Mouse (Mus musculus) NIH3T3 (cell line): Measurements from ENCODE around the gene Ank3.

Experiments used
- DNase-seq: peaks from one replicate; pipeline ENCODE4 v3.0.0-alpha.2; 2012; ENCODE audit warnings: low read depth

The Ank3 gene

DNA sequence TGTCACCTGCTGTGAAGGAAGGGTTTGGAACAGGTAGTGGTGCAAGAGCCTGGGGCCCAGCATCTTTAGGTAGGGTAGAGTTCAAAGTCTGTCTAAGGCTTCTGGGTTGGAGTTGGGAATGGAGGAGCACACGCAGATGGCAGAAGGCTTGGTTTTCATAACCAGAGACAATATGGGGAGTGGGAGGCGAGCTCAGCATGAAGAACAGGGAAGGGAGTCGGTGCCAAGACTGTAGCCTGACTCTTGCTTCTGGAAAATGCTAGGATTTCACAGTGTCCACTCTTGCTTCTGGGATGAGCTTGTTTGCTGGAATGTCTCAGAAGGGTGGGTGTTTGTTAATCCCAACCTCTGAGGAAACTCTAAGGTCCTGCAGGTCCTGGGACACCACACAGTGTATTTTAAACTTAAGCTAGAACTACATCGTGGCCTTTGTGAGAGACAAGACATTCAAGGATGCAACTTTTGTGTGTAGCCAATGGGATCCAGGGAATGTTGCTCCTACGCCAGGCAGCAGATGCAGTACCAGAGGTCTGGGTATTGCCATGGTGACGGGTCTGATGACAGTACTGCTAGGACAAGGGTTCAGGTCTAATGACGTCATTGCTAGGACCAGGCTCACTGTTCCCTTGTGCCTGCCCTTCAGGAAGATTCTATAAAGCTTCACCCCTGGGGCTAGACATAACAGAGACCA is 222.3 kb downstream of the Ank3 start:
- no peak for DNase-seq

DNA sequence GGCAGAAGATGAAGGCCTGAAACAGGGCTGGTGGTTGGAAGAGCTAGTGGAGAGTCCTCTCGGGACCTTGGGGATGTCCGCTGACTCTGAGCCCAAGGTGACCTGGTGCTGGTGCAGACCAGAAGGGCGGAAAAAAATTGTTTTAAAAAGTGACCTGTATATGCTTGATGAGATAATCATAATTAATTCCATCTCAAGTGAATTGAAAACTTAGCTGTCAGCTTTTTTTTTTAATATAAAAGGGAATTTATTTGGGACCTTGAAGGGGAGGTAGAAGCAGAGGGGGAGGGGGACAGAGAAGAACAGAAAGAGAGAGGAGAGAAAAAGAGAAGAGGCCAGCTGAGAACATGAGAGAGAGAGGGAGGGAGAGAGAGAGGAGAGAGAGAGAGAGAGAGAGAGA is 229.2 kb downstream of the Ank3 start:
- no peak for DNase-seq

DNA sequence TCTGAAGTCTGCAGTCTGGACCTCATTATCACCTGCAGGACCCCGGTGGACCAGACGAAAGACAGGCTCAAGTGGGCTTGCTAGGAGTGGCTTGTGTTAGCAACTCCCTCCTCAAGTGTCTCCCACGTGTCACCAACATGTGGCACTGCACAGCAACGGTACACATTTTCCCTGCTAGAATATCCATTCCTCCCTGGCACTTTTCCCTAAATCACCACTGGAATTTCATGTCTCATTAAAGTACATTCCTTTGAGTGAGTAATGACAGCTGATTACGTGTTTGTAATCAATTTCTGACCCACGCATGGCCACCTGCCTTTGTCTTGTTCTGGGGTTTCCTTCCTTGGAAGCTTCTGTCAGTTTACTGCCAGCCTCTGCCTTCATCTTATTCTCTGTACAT is 230.2 kb downstream of the Ank3 start:
- DNase-seq, result peak; percentile 75

DNA sequence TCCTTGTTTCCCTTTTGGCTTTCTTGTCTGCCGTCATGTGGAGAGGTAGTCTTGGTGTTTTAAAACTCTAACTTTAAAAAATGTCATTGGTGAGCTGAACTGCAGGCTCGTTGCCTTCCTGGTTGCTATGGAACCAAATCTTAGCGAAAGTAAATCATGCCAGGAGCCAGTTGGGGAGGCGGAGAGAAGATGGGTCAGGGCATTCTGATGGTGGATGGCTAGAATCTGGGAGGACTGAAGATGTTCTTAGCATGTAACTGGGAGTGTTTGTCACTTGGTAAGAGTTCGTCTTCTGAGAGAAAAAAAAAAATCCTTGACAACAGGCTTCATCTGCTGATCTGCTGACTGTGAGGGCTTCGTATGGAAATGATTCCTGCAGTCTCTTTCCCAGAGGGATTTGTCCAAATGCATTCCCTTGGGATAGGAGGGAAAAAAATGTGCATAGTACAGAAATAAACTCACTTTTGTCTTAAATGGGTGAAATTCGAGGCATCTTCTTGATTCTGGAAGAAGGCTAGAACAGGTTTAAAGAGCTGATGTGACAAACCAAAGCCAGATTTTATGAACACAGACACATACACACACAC is 232.3 kb downstream of the Ank3 start:
- peak; percentile 63 for DNase-seq

DNA sequence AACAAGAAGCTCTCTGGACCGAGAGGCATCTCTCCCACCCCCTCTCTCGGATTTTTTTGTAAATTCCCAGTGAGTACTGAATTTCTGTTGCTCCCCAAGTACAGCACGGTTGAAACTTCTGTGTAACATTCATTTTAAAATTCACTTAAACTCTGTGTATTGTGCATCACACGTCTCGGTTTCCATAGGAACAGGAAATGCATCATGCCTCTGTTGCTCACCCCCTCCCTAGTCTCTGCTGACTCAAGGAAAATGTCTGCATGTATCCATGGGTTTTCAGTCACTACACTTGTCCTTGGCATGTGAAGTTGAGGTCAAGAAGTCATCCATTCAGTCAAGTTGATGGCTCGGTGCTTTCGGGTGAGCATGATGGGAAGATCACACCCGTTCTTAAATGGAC is 234.3 kb downstream of the Ank3 start:
- DNase-seq, result no peak

DNA sequence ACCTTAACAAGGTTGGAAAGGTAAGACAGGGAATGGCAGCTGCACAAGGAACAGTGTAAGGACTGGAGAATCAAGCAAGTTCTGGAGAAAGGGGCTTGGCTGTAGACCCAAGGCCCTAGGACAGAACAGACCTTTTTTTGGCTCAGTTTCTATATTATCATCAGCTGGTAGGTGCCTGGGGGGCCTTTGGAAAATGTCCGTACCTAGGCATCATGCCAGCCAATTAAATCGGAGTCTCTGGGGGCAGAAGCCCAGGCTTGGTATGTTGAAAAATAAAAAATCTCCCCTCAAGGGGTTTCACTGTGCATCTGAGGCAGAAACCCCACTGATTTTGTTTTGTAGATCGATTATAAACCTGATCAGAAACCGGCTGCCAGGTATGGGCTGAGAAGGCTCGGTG is 236.3 kb downstream of the Ank3 start:
- DNase-seq, result peak; percentile 25

DNA sequence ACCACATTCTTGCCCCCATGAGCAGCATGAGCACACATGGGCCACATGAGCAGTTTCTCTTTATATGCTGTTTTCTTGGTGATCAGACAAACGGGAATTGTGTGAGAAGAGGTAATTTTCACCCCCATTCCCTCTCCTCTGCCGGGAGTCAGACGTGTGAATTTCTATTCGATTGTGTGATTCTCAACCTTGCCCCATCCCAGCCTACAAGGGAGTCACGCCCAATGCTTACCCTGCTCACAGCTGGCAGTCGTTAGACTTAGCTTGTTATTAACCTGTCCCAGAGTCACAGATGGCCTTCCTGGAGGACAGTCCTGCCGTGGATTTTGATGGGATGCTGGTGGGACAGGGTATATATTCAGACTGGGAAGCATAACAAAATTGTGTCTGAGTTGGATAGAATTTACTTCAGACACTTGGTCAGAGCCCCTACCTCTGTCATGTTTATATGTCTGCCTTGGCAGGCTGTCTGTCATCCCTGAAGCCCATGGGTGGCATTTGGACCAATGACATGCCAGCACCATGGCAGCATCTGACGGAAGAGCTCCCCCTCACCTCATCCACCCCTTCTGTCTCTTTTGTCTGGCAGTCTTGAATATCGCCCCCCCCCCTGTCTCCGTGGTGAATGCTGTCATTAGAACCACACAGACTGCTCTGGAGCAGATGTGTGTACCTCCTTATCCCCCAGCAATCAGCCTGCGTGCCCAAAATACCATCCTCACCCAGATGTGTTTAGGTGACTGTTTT is 237.5 kb downstream of the Ank3 start:
- DNase-seq, result no peak

DNA sequence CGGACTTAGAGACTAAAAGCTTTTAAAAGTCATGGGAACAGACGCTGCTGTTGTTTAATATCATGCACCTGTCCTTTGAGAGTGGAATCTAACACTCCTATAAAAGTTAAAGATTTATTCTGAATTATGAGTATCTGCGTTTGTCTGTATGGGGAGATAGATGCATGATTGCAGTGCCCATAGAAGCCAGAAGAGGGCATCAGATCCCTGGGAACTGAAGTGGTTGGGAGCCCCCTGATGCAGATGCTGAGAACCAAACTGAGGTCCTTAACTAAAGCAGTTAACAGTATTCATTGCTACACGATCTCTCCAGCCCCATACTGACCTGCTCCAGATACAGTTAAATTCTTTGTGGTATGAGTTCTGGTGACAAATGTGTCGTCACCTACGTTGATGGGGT is 240.6 kb downstream of the Ank3 start:
- no peak for DNase-seq

DNA sequence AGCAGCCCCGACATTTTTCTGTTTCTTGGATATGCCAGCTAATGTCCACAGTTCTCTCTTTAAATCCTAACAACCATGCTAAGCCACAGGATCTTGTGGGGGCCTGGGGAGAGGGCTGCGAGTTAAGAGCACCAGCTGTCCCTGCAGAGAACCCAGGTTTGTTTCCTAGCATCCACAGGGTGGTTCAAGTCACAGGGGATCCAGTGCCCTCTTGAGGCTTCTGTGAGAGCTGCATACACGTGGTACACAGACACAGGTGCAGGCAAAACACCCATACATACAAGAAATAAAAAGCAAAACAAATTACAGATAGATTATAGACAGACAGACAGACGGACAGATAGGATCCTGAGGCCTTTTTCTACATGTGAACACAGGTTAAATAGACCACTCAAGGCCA is 242.0 kb downstream of the Ank3 start:
- no peak for DNase-seq

DNA sequence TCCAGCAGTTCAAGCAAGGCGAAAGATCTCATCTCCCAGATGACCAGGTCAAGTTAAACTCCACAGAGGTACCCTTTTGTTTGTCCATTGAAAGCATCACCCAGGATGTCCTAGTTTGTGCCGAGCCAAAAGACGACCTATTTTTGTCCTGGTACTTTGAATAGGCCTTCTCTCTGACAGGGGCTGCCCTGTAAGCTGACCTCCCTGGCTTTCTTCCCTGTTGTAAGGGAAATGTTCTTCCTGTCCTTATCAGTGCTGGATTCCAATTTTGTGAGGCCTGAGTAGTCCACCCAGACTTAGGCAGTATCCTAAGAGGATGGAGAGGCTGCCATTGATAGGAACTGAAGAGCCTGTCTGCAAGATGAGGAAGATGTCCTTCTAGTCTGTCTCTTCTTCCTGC is 244.9 kb downstream of the Ank3 start:
- DNase-seq, result no peak

DNA sequence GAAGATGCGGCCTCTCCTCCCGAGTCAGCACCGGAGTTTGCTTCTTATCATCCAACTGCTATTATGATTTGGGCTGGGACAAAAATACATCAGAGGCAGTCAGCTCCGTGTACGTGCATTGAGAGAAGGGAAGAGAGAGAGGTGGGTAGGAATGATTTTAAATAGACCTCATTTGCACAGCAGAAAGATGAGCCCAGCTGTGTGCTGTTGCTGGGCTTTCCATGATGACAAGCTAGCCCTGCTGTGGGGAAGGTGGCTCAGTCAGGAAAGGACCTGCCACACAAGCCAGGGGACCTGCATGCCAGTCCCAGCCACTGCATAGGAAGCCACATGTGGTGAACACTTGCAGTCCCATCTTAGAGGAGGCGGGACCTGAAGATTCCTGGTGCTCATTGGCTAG is 245.4 kb downstream of the Ank3 start:
- DNase-seq, result no peak

DNA sequence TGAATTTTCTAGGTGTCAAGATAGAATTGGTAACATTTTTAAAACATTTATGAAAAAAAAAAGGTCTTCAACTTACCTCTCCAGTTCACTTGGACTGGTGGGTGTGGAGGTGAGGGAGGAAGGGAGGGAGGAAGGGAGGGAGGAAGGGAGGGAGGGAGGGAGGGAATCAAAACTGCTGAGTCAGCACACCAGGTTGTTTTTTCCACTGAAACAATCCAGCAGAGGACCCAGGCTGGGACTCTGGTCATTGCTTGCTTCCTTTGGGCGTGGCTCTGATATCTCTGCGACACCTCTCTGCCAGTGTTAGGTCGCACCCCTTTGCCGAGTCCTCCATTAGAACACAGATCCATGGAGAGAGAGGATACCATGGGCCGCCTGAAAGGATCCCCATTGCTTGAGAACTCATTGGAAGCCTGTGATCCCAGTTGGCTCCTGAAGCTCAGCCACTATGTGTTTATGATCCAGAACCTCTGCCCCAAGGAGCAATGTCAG is 246.8 kb downstream of the Ank3 start:
- no peak for DNase-seq

DNA sequence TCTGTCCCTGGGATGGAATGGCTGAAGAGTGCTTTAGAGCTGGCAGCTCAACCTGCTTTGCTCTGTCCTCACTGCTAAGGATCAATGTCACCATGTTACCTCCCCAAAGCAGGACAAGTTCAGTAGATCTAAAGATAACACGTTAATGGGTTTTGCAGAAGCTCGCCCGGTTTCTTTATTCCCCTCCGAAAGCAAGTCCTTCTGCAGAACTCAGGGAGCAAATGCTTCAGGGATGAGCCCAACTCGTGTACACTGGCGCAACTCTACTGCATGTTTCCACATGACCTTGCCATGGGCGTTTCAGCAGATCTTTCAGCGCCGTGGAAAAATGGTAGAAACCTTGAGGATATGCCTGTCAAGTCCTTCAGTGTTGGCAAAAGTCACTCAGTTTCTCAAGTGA is 247.4 kb downstream of the Ank3 start:
- no peak for DNase-seq

DNA sequence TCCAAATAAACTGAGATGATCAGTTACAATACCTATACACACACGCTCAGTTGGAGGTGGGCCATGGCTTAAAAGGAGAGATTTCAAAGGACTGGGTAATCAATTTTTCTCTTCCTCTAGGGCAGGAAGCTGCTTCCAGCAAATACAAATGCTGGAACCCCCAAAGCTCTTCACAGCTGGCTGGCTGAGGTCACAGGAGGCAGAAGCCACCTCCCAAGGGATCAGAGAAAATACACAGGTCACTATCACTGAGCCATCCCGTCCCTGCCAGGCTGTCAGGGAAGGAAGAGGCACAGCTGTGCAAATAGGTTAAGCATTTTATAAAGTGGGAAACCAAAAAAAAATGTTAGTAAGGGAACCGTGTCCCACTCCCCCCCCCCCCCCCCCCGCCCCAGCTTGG is 251.5 kb downstream of the Ank3 start:
- no peak for DNase-seq

DNA sequence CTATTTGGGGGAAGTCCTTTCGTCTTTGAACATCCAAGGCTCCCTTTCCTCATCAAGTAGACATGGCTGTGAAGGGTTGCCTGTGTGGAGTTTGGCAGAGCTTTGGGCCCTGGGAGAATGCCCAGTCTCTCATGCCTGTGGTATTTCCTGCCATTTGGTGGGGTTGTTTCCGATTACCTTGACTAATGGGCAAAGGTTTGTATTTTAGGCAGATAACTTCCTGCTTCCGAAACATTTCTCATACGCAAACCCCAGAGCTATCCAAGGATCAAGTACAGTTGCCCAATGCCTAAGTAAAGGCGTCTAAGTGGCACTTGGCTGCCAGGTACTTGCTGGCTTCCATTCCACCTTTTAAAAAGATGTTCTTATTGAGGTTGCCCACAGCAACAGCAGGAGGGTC is 254.1 kb downstream of the Ank3 start:
- DNase-seq, result peak; percentile 91

DNA sequence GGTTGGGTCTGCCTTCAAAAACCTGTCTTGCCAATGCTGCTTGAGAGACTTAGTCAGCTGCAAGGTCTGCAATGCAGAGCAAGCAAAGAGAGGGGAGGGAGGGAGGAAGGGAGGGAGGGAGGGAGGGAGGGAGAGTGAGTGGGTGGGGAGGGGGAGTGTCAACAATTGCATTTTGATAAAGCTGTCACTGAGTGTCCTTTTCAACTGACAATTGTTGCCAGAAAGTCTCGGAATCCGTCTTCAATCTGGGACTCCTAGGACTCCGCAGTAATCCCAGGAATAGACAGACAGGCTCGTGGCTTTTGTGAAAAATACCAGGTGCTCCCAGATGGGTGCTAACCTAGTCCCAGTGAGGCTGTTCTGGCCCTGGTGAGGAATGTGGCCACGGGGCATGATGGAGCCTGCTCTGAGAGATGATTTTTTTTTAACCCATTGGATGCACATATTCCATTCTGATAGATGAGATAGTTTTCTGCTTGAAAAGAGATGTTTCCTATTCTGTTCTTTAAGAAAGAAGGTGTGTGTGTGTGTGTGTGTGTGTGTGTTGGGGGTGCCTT is 254.6 kb downstream of the Ank3 start:
- DNase-seq, result no peak

DNA sequence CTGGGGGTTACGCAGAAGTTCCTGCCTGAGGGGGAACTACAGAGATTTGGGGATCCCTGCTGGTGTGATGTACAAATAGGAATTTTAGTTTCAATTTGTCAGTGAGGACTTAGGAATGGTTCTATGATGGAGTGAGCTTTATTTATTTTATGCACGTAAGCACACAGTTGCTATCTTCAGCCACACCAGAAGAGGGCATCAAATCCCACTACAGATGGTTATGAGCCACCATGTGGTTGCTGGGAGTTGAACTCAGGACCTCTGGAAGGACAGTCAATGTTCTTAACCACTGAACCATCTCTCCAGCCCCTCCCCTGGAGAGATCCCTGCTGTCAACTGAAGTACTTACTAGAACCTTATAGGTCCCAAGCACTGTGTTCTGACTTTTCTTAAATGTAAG is 255.6 kb downstream of the Ank3 start:
- peak; percentile 53 for DNase-seq

DNA sequence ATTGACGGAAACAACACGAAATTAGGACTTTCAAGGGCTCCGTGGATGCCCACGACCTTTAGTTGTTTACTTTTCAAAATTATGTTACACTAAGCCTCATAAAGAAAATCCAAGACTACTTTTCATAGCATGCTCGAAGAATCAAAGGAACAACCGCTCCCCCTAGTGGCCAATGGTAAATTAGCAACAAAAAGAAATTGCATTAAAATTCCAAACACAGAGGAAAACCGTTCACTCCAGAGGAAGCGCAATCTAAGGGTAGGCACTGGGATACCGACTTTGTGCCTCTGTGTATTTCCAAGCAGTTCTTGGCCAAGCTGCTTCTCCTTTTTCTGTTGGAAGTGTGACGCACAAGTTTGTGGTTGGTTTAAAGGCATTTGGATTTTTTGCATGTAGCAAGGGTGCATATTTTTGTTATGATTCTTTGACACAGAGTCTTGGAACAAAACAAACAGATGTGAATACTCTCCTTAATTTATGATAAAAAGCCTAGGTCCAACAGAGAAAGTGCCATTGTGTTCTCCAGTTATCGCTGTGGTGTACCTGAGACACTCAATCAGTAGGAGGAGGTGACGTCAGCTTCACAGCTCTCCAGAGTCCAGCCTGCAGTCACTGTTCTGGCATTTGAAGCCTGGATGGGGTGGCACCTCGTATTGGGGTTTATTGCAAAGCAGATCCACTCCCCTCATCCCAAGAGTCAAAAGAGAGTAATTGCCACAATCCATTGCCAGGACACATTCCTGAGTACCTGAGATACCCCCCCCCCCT is 256.5 kb downstream of the Ank3 start:
- DNase-seq, result peak; percentile 95

DNA sequence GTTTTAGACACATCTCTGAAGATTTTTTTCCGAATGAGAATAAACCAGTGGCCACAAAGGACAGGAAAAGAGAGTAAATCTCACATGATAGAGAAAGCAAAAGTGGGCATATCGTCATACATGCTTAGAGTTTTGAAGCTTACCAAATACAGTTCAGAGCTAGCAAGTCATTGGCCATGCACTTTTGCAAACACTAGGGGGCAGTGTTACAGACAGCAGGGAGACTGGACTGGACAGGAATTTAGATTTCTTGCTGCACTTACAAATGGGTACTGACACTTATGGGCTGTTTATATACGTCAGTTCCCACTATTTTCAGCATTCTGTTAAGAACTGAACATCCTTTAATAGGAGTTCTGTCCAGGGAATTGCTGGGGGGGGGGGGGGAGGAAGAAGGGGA is 257.7 kb downstream of the Ank3 start:
- peak; percentile 89 for DNase-seq

DNA sequence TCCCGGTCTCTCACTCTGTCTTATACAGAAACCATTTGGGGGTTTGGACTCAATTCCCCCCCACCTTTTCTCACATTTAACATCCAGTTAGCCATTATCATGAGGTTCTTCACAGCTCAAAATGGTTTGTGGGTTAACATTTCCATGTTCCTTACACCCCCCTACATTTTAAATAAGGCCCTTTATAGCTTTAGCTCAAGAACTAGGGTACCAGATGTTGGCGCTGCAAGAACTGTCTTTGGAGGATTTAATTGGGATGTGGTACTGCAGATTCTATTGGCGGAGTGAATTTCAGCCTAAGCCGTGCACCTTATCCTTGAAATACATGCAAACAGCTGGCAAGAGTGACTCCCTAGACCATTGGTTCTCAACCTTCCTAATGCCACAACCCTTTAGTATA is 261.2 kb downstream of the Ank3 start:
- DNase-seq, result no peak

DNA sequence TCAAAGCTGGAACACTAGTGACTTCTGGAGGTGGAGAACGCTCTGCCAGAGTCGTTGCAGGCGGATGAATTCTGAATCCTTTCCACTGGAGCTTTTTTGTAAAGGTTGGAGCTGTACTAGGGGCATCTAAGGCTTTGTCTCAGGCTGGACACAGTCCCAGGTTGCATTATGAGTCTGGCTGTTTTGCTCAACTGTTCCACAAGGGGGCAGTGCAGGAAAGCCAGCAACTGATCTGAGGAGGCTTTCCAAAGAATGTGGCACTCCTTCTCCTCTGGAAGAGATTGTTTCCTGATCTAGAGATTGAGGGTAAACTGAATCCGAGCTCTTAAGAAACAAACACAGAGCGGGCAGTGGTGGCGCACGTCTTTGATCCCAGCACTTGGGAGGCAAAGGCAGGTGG is 263.8 kb downstream of the Ank3 start:
- peak; percentile 95 for DNase-seq

DNA sequence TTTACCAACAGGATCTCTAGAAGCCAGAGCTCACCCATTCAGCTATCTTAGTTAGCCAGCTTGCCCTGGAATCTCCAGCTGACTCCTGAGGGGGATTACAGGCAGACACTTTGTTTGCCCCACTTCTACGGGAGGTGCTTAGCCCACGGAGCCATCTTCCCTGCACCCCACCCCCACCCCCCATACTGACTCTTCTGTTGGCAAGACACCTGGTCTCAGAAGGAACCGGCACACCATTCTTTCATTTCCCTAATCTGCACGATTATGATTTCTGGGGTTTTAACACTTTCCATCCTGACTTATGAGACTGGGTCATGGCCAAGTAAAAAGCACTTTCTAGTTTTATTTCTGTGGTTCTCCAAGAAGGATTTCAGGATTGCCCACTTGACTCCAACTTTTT is 268.9 kb downstream of the Ank3 start:
- no peak for DNase-seq
